Mouse (Mus musculus) liver, postnatal 0 days (tissue): Measurements from ENCODE around the gene Pnpla8.

Experiments used
- CTCF ChIP-seq: sonication (generic); IDR thresholded peaks from 2 replicates; pipeline ENCODE4 v1.5.1; 2016; ENCODE audit warnings: antibody characterized with exemption, low read depth
- EP300 ChIP-seq: IDR thresholded peaks from 2 replicates; pipeline ENCODE4 v1.6.1; 2016; ENCODE audit warnings: antibody characterized with exemption, low read depth, mild to moderate bottlenecking

- TF ChIP-seq CTCF (no peak), EP300 (no peak)
Measured at GRCm38 (mm10) chr12:44337136-44337640, 116.0 kb downstream of the Pnpla8 start.
